Mouse (Mus musculus): ENCODE data around the gene C1qbp.

Gene C1qbp

GRCm38 (mm10) chr11:70982557-70983228, at the start of gene C1qbp:
C1qbp (minus strand) TSS chr11:70983026.
- in situ Hi-C loops (cut with MboI): no loop called here

GRCm38 (mm10) chr11:71032070-71032469, 49.2 kb upstream of the C1qbp start:
- in situ Hi-C loops (cut with MboI): no loop called here

- in situ Hi-C loops (cut with MboI): no loop called here
Observed at GRCm38 (mm10) chr11:71029403-71030118, 46.7 kb upstream of the C1qbp start.

- in situ Hi-C loops (cut with MboI): no loop called here
Observed at GRCm38 (mm10) chr11:71028280-71028679, 45.5 kb upstream of the C1qbp start.

GRCm38 (mm10) chr11:71019201-71020068, 36.6 kb upstream of the C1qbp start, which contains the start of the genes Mis12 and Derl2:
Mis12 (plus strand) TSS chr11:71019611.
Derl2 (minus strand) TSS chr11:71019841.
- in situ Hi-C loops (cut with MboI): no loop called here

GRCm38 (mm10) chr11:71018416-71019200, 35.8 kb upstream of the C1qbp start:
- in situ Hi-C loops (cut with MboI): no loop called here

GRCm38 (mm10) chr11:71017051-71017450, 34.2 kb upstream of the C1qbp start:
- in situ Hi-C loops (cut with MboI): no loop called here

GRCm38 (mm10) chr11:71012743-71013142, 29.9 kb upstream of the C1qbp start:
- in situ Hi-C loops (cut with MboI): no loop called here

- in situ Hi-C loops (cut with MboI): no loop called here
Observed at GRCm38 (mm10) chr11:71008321-71008720, 25.5 kb upstream of the C1qbp start.

- in situ Hi-C loops (cut with MboI): no loop called here
Observed at GRCm38 (mm10) chr11:71007831-71008230, 25.0 kb upstream of the C1qbp start.

GRCm38 (mm10) chr11:71007026-71007425, 24.2 kb upstream of the C1qbp start:
- in situ Hi-C loops (cut with MboI): no loop called here

- in situ Hi-C loops (cut with MboI): no loop called here
Observed at GRCm38 (mm10) chr11:71005046-71005445, 22.2 kb upstream of the C1qbp start.

- in situ Hi-C loops (cut with MboI): no loop called here
Observed at GRCm38 (mm10) chr11:71004316-71004773, 21.5 kb upstream of the C1qbp start, which contains the start of gene Dhx33. Dhx33 (minus strand) TSS chr11:71004437.

GRCm38 (mm10) chr11:71003611-71004315, 20.9 kb upstream of the C1qbp start:
- in situ Hi-C loops (cut with MboI): no loop called here

GRCm38 (mm10) chr11:71001167-71001566, 18.3 kb upstream of the C1qbp start:
- in situ Hi-C loops (cut with MboI): no loop called here

- in situ Hi-C loops (cut with MboI): no loop called here
Observed at GRCm38 (mm10) chr11:70982030-70982429, 796 bp downstream of the C1qbp start.

GRCm38 (mm10) chr11:70980751-70981510, 1.9 kb downstream of the C1qbp start:
- in situ Hi-C loops (cut with MboI): no loop called here

- in situ Hi-C loops (cut with MboI): no loop called here
Observed at GRCm38 (mm10) chr11:70980232-70980631, 2.6 kb downstream of the C1qbp start.

GRCm38 (mm10) chr11:70977293-70977692, 5.5 kb downstream of the C1qbp start:
- in situ Hi-C loops (cut with MboI): no loop called here

GRCm38 (mm10) chr11:70975193-70975592, 7.6 kb downstream of the C1qbp start:
- in situ Hi-C loops (cut with MboI): no loop called here
